Mouse (Mus musculus) cerebellum, postnatal 36 days (tissue): ENCODE results near the gene Tbc1d10c.

Source experiments
- DNase-seq, 2 experiments: peaks; one replicate each; pipeline ENCODE4 v3.0.0; 2021 to 2022; ENCODE audit warnings: mixed read lengths in 2 of 2

Gene Tbc1d10c

DNA sequence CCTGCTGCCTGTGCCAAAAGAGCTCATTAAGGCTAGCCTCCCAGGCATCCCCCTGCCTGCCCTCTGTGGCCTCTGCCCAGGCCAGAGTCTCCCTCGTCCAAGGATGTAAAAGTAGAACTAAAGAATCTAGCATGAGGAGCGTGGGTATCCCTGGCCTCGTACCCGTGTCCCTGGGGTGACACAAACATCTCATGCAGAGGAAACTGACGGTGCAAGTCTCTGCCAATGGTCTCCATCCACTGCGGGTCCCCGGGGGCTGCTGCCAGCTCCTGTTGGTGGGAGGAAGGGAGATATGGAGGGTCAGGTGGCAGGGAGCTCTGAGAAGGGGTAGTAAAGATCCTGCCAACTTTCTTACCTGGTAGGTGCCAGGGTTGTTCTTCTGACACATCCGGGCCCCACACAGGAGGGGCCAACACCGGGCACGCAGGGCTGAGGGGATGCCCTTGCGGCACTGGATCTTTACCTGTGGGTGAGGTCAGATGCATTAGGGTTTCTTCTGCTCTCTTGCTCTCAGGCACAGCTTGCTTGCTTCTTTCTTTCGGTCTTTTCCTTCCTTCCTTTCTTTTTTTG, 1.9 kb downstream of the Tbc1d10c start:
- DNase-seq = no peak

DNA sequence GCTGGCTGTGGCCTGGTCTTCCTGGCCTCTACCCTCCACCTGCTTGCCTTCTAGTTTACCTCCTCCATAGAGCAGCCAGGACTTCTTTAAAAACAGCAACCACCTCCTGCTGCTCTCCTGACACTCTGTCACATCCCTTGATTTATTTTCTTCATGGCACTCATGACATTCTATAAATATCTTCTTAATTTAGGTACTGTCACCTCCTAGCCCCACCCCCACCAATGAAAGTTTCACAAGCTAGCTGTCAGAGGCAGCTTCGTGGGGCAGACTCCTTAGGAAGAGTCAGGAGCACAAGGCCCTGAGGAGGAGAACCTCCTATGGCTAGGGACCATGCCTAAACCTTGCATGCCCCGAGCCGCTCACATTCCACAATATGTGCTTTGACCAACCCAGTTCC, 3.8 kb downstream of the Tbc1d10c start:
- DNase-seq = no peak

DNA sequence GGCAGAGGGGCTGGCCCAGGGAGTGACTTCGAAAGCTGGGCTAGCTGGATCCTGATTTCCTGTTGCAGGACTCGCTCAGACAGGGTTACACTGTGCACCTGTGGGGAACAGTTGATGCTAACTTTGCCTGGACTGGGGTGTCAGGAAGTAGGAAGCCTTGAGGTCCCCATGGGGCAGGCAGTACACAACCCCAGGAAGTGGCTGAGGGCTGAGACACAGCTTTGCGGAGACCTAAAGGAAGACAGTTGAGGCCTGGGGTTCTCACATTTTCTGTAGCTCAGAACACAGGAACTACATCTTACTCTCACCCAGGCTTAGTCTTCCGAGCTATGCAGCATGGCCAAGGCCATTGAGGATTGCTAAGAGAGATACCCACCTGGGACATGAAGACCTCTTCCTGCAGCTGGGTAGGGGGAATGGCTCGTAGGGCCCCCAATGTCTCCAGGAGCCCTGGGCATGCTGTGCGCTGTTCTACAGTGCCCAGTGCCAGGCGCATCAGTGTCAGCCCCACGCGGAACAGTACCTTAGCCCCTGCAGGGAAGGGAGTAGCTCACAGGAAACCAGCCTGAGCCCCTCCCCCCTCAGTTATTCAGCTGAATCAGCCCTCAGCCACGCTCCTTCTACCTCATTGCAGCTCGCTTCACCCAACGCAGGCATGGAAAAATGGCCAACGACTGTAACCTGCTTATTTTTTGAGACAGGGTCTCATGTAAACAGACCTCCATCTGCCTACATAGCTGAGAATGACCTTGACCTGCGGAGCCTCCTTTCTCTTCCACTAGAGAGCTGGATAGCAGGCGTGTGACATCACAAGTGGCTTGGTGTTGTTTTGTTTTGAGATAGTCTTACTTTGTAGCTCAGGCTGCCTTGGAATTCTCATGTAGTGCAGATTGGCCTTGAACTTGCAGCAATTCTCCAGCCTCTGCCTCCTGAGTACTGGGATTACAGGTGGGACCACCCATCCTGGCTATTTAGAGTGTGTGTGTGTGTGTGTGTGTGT, 5.8 kb downstream of the Tbc1d10c start:
- no peak for DNase-seq

DNA sequence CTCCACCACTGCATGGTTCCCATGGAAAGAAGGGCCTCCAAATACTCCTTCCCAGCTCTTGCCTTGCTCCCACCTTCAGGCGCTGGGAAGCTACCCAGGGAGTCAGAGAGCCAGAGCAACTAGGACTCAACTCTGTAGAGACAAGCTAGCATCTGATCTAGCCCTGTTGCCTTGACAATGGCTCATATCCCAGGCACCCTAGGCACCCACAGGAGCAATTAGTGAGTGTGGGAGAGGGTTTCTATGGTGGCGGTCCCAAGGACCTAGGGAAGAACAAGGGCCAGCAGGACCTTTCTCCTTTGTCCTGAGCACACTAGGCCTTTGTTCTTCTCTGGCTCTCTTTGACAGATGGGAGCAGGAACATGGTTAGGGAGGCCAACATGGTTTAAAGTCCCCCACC, 7.4 kb downstream of the Tbc1d10c start:
- DNase-seq = no peak

DNA sequence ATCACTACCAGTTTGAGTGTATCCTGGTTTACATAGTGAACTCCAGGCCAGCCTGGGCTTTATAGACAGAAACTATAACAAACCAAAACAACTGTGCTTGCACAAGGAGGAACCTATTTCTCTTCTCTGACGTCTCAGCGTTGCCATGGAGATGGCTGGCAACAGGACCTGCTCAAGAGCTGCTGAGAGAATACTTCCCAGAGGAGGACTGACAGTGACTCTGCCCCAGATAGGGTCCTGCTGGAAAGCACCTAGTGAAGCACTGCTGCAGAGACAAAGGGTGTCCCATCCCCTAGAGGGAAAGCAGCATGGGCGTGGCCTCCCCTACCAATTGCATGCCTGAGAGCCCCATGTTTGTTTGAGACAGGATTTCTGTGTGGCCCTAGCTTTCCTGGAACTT, 9.2 kb downstream of the Tbc1d10c start:
- DNase-seq = no peak

DNA sequence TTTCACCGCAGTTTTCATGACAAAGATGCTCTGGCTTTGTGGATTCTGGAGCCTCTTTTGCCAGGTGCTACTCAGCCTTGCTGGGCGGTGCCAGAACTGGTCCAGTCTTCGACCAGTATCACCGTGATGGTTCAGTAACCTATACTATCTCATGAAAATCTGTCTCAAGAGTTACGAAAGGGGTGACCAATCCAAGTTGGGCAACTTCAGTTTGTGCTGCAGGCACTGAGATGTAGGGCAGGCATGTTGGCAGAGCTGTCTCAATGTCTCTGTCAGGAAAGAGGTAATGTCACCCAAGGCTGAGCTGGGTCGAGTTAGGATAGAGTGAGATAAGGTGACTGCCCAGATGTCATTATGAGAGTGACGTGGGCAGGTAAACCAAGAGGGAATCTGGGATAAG, 10.7 kb downstream of the Tbc1d10c start:
- no peak for DNase-seq

DNA sequence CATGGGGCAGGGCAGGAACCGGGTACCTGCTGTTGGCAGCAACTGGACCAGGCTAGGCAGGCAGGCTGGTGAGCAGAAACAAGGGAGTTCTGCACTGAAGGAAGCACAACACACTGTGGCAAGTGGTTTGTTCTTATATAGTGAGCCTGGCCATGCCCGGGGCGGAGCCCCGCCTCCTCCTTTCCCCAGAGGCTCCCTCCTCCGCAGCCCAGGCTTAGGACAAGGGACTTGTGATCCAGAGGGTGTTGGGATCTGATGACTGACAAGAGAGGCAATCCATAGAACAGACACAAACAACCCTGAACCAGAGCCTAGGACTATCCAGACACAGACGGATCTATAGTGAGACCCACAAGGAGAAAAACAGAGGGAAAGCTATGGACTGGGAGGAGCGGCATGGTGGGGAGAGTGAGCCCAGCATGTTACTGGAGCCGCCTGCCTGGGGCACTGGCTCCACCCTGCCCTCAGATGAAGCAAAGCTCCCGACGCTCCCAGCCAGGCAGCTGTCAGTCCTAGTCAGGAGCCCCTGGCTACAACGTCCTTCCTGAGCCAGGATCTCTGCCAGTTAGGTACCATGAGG, 15.6 kb downstream of the Tbc1d10c start, which contains the start of gene Carns1:
Gene Carns1 (minus strand): TSS at position 112 of the 580 bp plus-strand sequence.
- no peak for DNase-seq

DNA sequence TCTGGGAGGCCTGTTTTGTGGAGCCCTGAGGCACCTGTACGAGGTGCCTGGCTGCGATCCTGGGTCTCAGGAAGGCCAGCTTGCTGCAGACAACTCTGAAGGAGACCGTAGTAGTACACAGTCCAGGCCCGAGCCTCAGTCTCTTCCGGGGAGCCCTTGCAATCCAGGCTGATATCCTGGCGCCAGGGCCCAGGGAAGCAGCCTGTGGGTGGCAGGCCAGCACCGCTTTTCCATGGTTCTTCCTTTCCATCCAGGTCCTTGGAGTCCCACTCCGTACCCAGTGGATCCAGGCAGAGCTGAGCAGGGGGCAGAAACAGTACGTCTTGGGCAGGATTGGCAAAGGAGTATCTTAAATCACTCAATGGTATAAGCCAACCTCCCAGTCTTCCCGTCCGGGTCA, 18.2 kb downstream of the Tbc1d10c start:
- DNase-seq = no peak

DNA sequence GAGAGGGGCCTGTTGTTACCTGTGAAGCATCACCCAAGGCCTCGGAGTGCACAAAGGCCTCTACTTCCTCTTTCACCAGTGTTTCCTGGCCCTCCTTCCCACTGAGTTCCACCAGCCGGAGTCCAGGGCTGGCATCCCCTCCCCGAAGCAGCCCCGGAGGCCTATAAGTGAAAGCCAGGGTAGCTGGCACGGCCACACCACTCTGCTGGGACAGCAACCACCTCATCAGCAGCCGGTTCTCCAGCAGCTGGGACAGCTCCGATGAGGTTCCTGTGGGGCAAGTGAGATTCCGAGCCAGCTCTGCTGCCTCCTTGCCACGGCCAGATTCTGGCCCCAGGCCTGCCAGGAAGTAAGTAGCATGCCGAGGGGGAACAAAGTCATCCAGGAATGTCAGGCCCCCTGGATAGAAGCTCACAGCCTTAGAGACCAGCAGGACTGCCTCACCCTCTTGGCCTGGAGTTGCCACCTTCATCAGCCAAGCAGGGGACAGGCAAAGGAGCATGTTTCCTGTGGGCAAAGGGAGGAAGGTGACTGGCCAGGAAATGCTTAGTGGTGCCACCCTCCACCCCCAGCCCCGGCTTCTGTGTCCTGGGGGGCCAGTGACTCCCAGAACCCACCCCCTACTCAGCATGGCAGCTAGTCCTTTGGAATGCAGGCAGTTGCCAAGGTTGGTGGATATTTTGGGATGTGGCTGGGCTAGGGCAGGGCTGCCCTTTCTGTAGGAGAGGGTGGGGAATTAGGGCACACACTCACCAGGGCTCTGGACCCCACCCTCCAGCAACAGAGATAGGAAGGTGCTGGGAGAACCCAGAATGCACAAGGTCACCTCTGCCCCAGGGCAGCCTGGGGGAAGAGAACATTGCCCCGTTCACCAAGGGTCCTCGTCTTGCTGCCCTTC, 19.4 kb downstream of the Tbc1d10c start:
- DNase-seq = no peak

DNA sequence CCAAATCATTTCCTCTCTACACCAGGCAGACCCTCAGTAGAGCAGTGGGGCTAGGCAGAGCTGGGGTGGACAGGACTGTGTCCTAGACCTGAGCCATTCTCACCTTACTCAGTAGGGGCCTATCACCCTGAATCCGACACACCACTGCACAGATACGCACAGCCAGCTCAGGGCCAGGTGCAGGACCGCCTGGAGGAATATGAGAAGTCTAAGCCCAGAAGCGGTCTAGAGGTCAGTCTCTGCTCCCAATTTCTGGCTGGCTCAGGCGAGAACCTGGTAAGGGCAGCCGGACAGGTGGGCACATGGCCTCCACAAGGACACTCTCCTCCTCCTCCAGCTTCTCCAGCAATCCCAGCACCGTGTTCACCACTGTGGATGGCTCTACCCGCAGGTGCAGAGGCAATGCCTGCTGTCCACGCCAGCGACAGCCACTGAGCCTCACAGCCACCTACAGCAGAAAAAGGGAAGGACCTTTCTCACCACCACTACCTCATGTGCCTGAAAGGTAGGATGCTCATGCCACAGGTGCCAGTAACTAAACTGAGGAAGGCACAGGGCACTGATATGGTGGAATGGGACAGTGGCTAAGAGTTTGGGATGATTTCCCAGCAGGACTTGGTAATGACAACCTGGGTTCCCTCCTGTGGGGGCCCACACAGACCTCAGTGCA, 20.2 kb downstream of the Tbc1d10c start:
- no peak for DNase-seq

DNA sequence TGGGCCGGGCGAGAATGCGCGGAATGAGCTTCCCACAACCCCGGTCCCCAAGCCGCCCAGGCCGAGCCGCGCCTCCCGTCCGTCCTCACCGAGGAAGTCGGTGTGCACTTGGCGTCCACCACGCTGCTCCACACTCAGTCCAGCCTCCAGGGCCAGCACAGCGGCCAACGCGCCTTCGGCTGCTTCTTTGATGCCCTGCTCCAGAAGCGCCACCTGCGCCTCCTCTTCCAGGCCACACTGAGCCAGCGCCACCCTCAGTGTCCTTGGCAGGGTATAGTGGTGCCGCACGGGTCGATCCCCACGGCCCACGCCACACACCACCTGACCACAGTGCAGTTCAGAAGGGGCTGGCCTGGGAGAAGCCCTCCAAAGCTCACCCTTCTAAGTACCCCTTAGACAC, 21.3 kb downstream of the Tbc1d10c start:
- peak in 1 of 2 experiments; percentile 63 for DNase-seq

DNA sequence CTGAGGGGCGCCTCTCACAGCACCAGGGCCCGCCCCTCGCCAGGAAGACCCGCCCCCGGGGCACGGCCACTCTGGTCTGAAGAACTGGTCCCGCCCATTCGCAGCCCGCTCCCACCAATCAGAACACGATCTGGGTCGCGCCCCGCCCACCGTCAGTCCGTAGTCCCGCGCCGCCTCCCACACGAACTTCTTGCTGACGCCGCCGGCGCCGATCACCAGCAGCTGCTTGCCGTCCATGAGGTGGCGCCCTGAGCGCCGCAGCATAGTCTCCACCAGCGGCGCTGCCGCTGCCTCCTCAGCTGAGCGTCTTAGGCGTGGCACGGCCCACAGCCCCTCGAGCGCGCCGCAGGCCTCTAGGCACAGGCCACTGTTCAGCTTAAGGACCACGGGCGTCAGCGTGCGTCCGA, 21.7 kb downstream of the Tbc1d10c start:
- peak; percentile 99 to 100 for DNase-seq

DNA sequence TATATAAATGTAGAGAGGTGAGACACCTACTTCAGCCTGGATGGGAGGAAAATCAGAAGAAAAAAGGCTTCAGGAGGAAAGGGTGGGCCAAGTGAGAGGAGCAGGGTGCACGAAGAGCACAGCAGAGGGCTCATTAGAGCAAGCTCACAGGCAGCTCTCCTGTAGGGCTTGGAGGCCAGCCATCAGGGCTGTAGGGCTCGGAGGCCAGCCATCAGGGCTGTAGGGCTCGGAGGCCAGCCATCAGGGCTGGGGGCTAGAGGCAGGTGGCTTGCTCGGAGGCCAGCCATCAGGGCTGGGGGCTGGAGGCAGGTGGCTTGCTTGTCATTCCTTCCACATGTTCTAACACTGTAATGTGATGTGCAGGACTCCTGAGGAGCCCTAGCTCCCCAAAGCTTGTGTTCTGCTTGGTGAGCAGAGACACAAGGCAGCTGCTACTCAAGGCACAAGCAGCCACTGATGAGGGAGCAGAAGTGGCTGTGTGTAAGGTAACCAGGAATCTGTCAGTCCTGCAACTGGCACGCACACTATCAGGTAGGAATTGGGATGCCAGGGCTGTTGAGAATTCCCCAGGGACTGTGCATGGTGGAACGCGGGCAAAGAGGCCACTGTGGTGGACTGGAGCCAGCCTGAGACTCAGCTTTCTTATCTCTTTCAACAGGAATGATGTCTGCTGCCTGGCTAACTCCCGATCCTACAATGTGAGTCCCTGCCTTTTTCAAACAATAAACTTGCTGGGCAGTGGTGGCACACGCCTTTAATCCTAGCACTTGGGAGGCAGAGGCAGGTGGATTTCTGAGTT, 24.2 kb downstream of the Tbc1d10c start:
- DNase-seq = no peak

DNA sequence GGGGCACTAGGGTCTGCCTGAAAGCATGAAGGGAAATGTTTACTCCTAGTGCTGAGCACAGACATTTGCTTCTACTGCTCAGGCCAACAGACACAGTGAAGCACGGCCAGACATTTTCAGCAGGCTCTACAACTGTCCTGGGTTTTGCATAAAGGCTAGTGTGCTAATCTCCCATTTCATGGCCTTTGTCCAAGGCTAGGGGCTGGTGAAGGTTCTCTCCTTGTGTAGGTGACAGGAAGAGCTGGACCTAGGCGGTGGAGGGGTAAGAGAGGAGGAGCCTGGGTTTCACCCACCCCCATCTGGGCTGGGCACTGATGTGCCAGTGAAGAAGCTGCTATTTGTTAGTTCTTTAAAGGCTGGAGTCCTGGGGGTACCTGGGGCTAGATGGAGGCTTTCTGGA, 26.4 kb downstream of the Tbc1d10c start:
- no peak for DNase-seq

DNA sequence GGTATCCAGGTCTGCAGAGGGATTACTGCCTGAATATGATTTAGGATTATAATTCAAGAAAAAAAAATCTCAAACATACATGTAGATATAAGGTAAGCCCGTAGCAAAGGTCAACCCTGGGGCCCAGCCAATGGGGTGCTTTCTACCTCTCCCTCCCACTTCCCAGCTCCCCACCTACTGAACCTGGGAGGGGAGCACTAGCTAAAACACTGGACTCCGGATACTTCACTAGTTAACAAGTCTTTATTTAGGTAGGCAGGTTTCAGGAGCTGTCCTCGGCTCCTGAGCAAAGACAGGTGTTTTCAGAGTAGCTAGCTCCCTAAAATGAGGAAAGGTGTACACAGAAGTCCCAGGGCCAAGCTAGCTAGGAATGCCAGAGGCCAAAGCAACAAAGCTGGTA, 27.0 kb downstream of the Tbc1d10c start:
- no peak for DNase-seq

DNA sequence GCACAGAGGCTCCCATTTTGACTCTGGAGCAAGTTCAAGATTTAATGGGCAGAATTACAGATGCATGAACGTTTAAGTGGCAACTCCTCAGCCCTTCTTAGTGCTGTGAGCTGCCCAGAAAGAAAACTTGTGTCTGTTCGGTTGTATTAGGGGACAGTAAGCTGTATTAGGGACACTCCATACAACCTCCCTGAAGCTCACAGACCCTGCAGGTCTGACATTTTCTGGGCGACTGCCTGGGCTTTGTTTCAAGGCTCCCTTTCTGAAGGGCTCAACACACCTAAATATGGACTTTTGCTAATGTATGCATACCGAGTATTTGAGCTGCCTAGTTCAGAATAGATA, 27.6 kb downstream of the Tbc1d10c start:
- DNase-seq = no peak

DNA sequence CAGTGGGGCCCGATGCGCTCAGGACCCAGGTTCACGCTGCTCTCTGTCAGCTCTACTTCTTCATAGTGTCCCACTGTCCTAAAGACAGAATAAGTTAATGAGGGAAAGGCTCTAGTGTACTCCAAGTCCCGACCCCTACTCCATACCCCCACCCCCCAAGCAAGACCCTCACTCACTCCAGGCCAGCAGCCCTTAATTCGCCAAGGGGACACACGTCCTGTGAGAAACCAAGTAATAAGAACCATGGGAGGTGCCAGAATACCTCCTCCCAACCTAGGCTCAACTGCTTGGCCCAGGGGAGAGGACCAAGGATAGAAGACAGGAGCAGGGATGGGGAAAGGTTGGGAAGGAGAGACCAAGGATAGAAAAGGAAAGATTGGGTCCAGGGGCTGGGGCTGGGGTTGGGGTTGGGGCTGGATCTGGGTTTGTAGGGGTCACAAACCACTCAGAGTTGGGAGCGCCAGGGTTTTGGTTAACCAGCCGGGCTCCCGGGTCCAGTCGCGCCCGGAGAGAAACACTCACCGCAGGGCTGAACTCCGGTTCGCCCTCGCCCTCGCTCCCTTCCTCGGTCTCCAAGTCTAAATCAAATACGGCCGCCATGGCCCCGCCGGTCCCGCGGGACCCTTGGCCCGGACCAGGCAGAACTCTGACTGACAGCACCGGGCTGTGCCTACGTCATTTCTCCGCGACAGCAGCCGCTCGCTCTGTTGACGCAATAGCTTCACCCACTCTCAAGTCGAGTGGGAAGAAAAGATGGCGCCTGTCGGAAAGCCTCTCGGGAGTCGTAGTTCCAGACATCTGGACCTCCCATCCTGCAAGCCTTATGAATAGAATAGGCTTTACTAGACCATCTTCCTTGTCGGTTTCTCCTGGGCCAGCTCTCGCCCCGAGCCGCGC, 28.2 kb downstream of the Tbc1d10c start, which contains the start of gene Rps6kb2:
Gene Rps6kb2 (minus strand): TSS at position 709 of the 897 bp plus-strand sequence.
- peak; percentile 97 to 98 for DNase-seq

DNA sequence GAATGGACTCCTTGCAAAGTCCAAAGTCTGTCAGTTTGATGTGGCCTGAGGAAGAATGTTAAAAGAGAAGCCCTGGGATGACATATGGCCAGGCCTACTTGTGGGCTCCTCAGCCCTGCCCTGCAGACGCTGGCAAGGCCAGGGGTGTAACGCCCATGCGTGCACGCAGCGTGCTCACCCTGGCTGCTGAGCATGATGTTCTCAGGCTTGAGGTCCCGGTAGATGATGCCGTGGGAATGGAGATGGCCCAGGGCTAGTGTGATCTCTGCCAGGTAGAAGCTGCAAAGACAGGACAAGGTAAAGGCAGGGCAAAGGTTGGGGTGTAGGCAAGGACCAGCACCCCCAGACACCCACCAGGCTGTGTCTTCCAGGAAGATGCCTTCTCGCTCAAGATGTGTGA, 32.0 kb downstream of the Tbc1d10c start:
- DNase-seq = no peak

DNA sequence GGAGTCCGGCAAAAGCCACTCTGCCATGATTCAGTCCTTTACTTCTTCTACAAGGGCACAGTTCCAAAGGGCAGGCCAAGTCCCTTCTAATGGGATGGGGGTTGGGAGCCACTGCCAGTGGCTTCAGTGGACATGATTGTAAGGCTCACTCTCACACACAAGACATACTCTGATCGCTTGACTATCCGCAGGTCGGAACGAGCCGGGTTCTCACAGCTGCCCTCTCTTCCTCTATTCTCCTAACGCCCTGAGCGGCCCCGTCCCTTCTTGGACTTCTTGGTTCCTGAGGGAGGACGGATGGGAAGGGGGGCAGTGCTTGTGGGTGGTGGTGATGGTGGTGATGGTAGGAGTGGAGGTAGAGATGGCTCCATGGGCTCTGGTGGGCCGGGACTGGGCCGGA, 34.3 kb downstream of the Tbc1d10c start:
- no peak for DNase-seq

DNA sequence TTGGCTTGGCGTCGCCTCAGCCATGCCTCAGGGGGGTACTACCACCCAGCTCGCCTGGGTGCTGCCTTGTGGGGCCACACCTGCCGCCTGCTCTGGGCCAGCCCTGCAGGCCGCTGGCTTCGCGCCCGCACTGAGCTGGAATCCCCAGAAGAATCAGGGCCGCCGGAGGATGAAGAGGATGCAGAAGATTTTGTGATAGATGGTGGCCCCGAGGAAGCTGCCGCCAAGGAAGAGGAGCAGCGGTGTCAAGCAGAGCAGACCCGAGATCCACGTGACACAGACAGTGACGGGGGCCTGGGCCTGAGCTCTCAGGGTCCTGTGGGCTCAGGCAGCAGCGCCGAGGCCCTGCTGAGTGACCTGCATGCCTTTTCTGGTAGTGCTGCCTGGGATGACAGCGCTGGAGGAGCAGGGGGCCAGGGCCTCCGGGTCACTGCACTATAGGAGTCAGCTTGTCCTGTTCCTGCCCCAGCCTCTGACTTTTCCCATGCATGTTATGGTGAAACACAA, 35.0 kb downstream of the Tbc1d10c start:
- DNase-seq = no peak
